Mouse (Mus musculus): ENCODE measurements around the gene Spata21. TPM values are rescaled to one million over a fixed set of nuclear protein-coding genes. Genes with fewer than 3 reads are reported as not detected.

Gene Spata21
- polyA plus RNA-seq, 1 experiment from 2014 or later, result 0.20 TPM

DNA sequence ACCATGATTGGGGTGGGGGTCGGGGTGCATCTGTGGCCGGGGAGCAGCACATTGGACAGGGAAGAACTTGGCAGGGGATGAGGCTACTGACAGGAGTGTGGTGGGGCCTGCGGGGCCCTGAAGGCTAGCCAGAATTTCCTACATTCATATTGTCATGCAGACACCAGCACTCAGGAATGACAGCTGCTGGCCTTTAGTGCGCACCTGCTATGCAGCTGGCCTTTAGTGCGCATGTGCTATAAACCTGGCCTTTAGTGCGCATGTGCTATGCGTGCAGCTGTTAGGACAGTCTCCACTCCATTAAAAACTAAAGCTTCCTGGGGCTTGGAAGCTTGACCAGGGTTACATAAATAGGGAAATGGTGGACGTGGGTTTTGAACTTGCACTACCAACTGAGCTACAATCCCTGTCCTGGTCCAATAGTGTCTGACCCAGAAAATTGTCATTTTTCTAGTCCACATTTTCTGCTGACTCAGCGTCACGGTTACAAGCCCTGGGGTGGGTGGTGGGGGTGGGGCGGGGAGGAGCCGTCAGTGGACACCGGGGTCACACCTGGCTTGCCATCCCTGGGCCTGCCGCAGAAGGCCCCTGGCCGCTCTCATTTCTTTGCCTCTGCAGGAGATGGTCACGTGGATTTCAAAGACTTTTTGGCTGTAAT, 18.5 kb downstream of the Spata21 start:
- no peak for DNase-seq (ENCODE audit: low spot score)
- no peak overlapping the region for H3K4me2 ChIP-seq (ENCODE audit: low read length)
- H3K27ac ChIP-seq (ENCODE audit: low read depth), result no peak overlapping the region
- no peak overlapping the region for H3K9ac ChIP-seq (ENCODE audit: low read length)
- ATAC-seq (replicated peaks; ENCODE audit: low FRiP score, low TSS enrichment, low read depth), result no peak
- 0 out of 2 replicates have a peak, but pooled peaks cover 5% of the 10 kb centered on the region for H3K9me3 ChIP-seq (ENCODE audit: control insufficient read depth, low read length)
- 79% methylated on average over 16 of the region's 16 CpGs for WGBS
- no peaks in the 10 kb centered on the region for H3K27me3 ChIP-seq (replicated peaks; ENCODE audit: control insufficient read depth, insufficient read depth, low read length)
- H3K4me3 ChIP-seq (ENCODE audit: low read depth, low read length), result no peak overlapping the region
- peaks cover 9% of the 10 kb centered on the region for H3K36me3 ChIP-seq (ENCODE audit: control insufficient read depth, insufficient read depth, low read length)
- no peaks in the 10 kb centered on the region for H3K4me1 ChIP-seq (replicated peaks; ENCODE audit: control insufficient read depth, insufficient read depth, low read length)

- no peak overlapping the region for H3K4me2 ChIP-seq (ENCODE audit: low read length)
- 0 out of 2 replicates have a peak, but pooled peaks cover 5% of the 10 kb centered on the region for H3K9me3 ChIP-seq (ENCODE audit: control insufficient read depth, low read length)
- no peaks in the 10 kb centered on the region for H3K27me3 ChIP-seq (replicated peaks; ENCODE audit: control insufficient read depth, insufficient read depth, low read length)
- peaks cover 20% of the 10 kb centered on the region for H3K36me3 ChIP-seq (ENCODE audit: control insufficient read depth, insufficient read depth, low read length)
- DNase-seq (ENCODE audit: low spot score) (no peak), ATAC-seq (replicated peaks; ENCODE audit: low FRiP score, low TSS enrichment, low read depth) (no peak)
- H3K4me1 ChIP-seq (replicated peaks; ENCODE audit: control insufficient read depth, insufficient read depth, low read length), result no peaks in the 10 kb centered on the region
- H3K9ac ChIP-seq (ENCODE audit: low read length), result no peak overlapping the region
- no peak overlapping the region for H3K4me3 ChIP-seq (ENCODE audit: low read depth, low read length)
- whole genome bisulfite sequencing, result 34% methylated on average over 10 of the region's 10 CpGs
- no peak overlapping the region for H3K27ac ChIP-seq (ENCODE audit: low read depth)
Measured at GRCm38 (mm10) chr4:141108196-141108732, 20.1 kb downstream of the Spata21 start.

DNA sequence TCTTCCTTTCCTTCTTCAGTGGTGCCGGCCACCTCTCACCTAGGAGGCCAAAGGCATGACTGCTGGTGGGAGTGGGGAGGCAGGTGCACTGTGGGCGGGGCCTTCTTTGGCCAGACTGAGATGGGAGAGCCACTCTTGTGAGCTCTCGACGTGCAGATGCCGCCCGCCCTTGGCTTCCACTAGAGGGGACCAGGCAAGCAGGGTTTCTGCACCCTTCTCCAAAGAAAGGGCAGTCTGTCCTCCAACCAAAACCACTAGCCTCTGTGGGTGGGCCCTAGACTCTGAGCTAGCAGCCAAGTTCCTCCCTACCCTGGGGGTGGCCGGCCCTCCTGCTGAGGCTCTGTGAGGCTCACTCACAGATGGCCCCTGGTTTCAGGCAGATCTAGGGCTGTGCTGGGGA, 25.7 kb downstream of the Spata21 start:
- Histone ChIP-seq H3K4me3 (ENCODE audit: low read depth, low read length) (no peak overlapping the region), H3K36me3 (ENCODE audit: control insufficient read depth, insufficient read depth, low read length) (peaks cover 72% of the 10 kb centered on the region), H3K27ac (ENCODE audit: low read depth) (no peak overlapping the region), H3K9me3 (ENCODE audit: control insufficient read depth, low read length) (0 out of 2 replicates have a peak, but pooled peaks cover 5% of the 10 kb centered on the region), H3K4me1 (replicated peaks; ENCODE audit: control insufficient read depth, insufficient read depth, low read length) (no peaks in the 10 kb centered on the region), H3K9ac (ENCODE audit: low read length) (no peak overlapping the region), H3K4me2 (ENCODE audit: low read length) (no peak overlapping the region), H3K27me3 (replicated peaks; ENCODE audit: control insufficient read depth, insufficient read depth, low read length) (no peaks in the 10 kb centered on the region)
- DNase-seq (ENCODE audit: low spot score), result no peak
- WGBS, result 76% methylated on average over 7 of the region's 7 CpGs
- no peak for ATAC-seq (replicated peaks; ENCODE audit: low FRiP score, low TSS enrichment, low read depth)

- DNase-seq (ENCODE audit: low spot score), result no peak
- H3K4me2 ChIP-seq (ENCODE audit: low read length), result no peak overlapping the region
- H3K36me3 ChIP-seq (ENCODE audit: control insufficient read depth, insufficient read depth, low read length), result peaks cover 72% of the 10 kb centered on the region
- no peak overlapping the region for H3K9ac ChIP-seq (ENCODE audit: low read length)
- 0 out of 2 replicates have a peak, but pooled peaks cover 5% of the 10 kb centered on the region for H3K9me3 ChIP-seq (ENCODE audit: control insufficient read depth, low read length)
- ATAC-seq (replicated peaks; ENCODE audit: low FRiP score, low TSS enrichment, low read depth), result no peak
- no peaks in the 10 kb centered on the region for H3K4me1 ChIP-seq (replicated peaks; ENCODE audit: control insufficient read depth, insufficient read depth, low read length)
- 90% methylated on average over 6 of the region's 6 CpGs for WGBS
- H3K27me3 ChIP-seq (replicated peaks; ENCODE audit: control insufficient read depth, insufficient read depth, low read length), result no peaks in the 10 kb centered on the region
- no peak overlapping the region for H3K27ac ChIP-seq (ENCODE audit: low read depth)
- no peak overlapping the region for H3K4me3 ChIP-seq (ENCODE audit: low read depth, low read length)
Measured at GRCm38 (mm10) chr4:141114521-141114981, 26.4 kb downstream of the Spata21 start.

GRCm38 (mm10) chr4:141115398-141115797, 27.3 kb downstream of the Spata21 start:
- Histone ChIP-seq H3K4me2 (ENCODE audit: low read length) (no peak overlapping the region), H3K4me3 (ENCODE audit: low read depth, low read length) (no peak overlapping the region), H3K4me1 (replicated peaks; ENCODE audit: control insufficient read depth, insufficient read depth, low read length) (no peaks in the 10 kb centered on the region), H3K36me3 (ENCODE audit: control insufficient read depth, insufficient read depth, low read length) (peaks cover 72% of the 10 kb centered on the region), H3K9ac (ENCODE audit: low read length) (no peak overlapping the region), H3K27me3 (replicated peaks; ENCODE audit: control insufficient read depth, insufficient read depth, low read length) (no peaks in the 10 kb centered on the region), H3K9me3 (ENCODE audit: control insufficient read depth, low read length) (0 out of 2 replicates have a peak, but pooled peaks cover 2% of the 10 kb centered on the region), H3K27ac (ENCODE audit: low read depth) (no peak overlapping the region)
- DNase-seq (ENCODE audit: low spot score) (no peak), ATAC-seq (replicated peaks; ENCODE audit: low FRiP score, low TSS enrichment, low read depth) (no peak)
- WGBS, result 82% methylated on average over 8 of the region's 8 CpGs

DNA sequence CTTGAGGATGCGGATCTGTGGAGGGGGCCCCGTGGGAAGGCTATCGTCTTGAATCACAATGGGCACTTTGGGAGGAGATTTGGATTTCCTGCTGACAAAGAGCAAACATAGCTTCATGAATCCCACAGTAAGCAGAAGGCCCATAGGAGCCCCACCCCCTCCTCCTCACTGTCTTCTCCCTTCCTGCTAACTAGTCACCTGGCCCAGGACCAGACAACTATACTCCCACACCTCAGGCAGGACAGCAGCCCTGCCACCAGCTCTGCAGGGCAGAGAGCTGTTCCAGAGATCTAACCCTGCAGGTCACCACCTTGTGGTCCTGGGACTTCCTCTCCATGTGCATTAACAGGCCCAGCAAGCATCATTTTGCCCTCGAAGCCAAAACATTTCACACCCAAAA, 30.6 kb downstream of the Spata21 start:
- Histone ChIP-seq H3K4me1 (replicated peaks; ENCODE audit: control insufficient read depth, insufficient read depth, low read length) (peaks cover 4% of the 10 kb centered on the region; the same call in 1 of the 2 replicates), H3K27ac (ENCODE audit: low read depth) (no peak overlapping the region), H3K9me3 (ENCODE audit: control insufficient read depth, low read length) (no peaks in the 10 kb centered on the region), H3K9ac (ENCODE audit: low read length) (no peak overlapping the region), H3K4me3 (ENCODE audit: low read depth, low read length) (no peak overlapping the region), H3K36me3 (ENCODE audit: control insufficient read depth, insufficient read depth, low read length) (peaks cover 52% of the 10 kb centered on the region), H3K27me3 (replicated peaks; ENCODE audit: control insufficient read depth, insufficient read depth, low read length) (no peaks in the 10 kb centered on the region), H3K4me2 (ENCODE audit: low read length) (no peak overlapping the region)
- ATAC-seq (replicated peaks; ENCODE audit: low FRiP score, low TSS enrichment, low read depth), result no peak
- DNase-seq (ENCODE audit: low spot score), result no peak
- WGBS, result 63% methylated on average over 4 of the region's 4 CpGs

DNA sequence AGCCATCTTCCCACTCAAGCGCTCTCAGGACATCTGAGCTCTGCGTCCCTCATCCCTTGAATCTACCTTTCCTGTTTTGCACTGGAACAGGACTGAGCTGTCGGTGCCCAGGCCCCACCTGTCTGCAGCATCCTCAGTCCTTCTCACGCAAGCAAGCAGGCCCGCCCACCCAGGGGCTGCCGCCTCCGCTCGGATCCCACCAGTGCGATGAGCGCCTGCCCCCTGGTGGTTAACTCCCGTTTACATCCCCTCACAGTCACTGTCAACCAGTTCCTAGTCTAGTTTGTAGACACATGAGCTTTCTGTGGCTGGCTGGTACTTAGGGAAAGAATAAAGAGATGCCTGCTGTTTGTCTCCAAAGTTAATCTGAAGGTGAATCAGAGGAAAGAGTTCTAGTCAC, 32.6 kb downstream of the Spata21 start:
- H3K27ac ChIP-seq (ENCODE audit: low read depth), result no peak overlapping the region

GRCm38 (mm10) chr4:141122663-141123062, 34.5 kb downstream of the Spata21 start:
- WGBS, result 79% methylated on average over 7 of the region's 7 CpGs

More for the DNA sequence above, 32.6 kb downstream of the Spata21 start:
- Histone ChIP-seq H3K36me3 (ENCODE audit: control insufficient read depth, insufficient read depth, low read length) (peaks cover 32% of the 10 kb centered on the region), H3K27me3 (replicated peaks; ENCODE audit: control insufficient read depth, insufficient read depth, low read length) (no peaks in the 10 kb centered on the region), H3K4me3 (ENCODE audit: low read depth, low read length) (no peak overlapping the region), H3K4me1 (replicated peaks; ENCODE audit: control insufficient read depth, insufficient read depth, low read length) (peaks cover 4% of the 10 kb centered on the region; the same call in 1 of the 2 replicates), H3K9ac (ENCODE audit: low read length) (no peak overlapping the region), H3K9me3 (ENCODE audit: control insufficient read depth, low read length) (no peaks in the 10 kb centered on the region), H3K4me2 (ENCODE audit: low read length) (no peak overlapping the region)
- WGBS, result 25% methylated on average over 11 of the region's 11 CpGs
- ATAC-seq (replicated peaks; ENCODE audit: low FRiP score, low TSS enrichment, low read depth), result peak; percentile 29; the same call in 1 of the 2 replicates
- peak; percentile 88 for DNase-seq (ENCODE audit: low spot score)

More at GRCm38 (mm10) chr4:141122663-141123062, 34.5 kb downstream of the Spata21 start:
- Histone ChIP-seq H3K36me3 (ENCODE audit: control insufficient read depth, insufficient read depth, low read length) (peaks cover 12% of the 10 kb centered on the region), H3K27ac (ENCODE audit: low read depth) (no peak overlapping the region), H3K4me3 (ENCODE audit: low read depth, low read length) (no peak overlapping the region), H3K4me1 (replicated peaks; ENCODE audit: control insufficient read depth, insufficient read depth, low read length) (peaks cover 4% of the 10 kb centered on the region; the same call in 1 of the 2 replicates), H3K9me3 (ENCODE audit: control insufficient read depth, low read length) (no peaks in the 10 kb centered on the region), H3K9ac (ENCODE audit: low read length) (no peak overlapping the region), H3K4me2 (ENCODE audit: low read length) (no peak overlapping the region), H3K27me3 (replicated peaks; ENCODE audit: control insufficient read depth, insufficient read depth, low read length) (no peaks in the 10 kb centered on the region)
- ATAC-seq (replicated peaks; ENCODE audit: low FRiP score, low TSS enrichment, low read depth) (no peak), DNase-seq (ENCODE audit: low spot score) (no peak)

All from intestine, embryonic 14.5 days (tissue).